Mouse (Mus musculus) A20 (cell line): ENCODE results near the gene Patl1.
"Not testable (repeated sequence)": the region's sequence is repeated elsewhere in the genome, so short reads cannot be mapped to it uniquely, and the experiment has no call there.

Source experiments
- DNase-seq: peaks from one replicate; pipeline ENCODE4 v3.0.0-alpha.2; 2011; ENCODE audit warnings: low read depth, low spot score

Gene Patl1

GRCm38 (mm10) chr19:11966201-11966636, 54.0 kb downstream of the Patl1 start:
- peak; percentile 67 for DNase-seq

GRCm38 (mm10) chr19:11969155-11970050, 57.2 kb downstream of the Patl1 start:
- no peak for DNase-seq

- no peak for DNase-seq
These were observed 61.5 kb downstream of the Patl1 start for GRCm38 (mm10) chr19:11973511-11974222.

GRCm38 (mm10) chr19:11974223-11974540, 62.0 kb downstream of the Patl1 start:
- no peak for DNase-seq

- DNase-seq = no peak
These were observed 63.5 kb downstream of the Patl1 start for GRCm38 (mm10) chr19:11975683-11976082.

GRCm38 (mm10) chr19:11977363-11977762, 65.2 kb downstream of the Patl1 start:
- no peak for DNase-seq

- DNase-seq = no peak
These were observed 68.3 kb downstream of the Patl1 start for GRCm38 (mm10) chr19:11980471-11980870.

GRCm38 (mm10) chr19:11984614-11985013, 72.4 kb downstream of the Patl1 start:
- not testable (repeated sequence) for DNase-seq

- no peak for DNase-seq
These were observed 75.6 kb downstream of the Patl1 start for GRCm38 (mm10) chr19:11987841-11988240.

- DNase-seq = peak; percentile 75
These were observed 77.1 kb downstream of the Patl1 start for GRCm38 (mm10) chr19:11989334-11989733.

- DNase-seq = no peak
These were observed 79.8 kb downstream of the Patl1 start for GRCm38 (mm10) chr19:11992034-11992433.

GRCm38 (mm10) chr19:11992441-11993029, 80.3 kb downstream of the Patl1 start:
- DNase-seq = no peak
